Mouse (Mus musculus): ENCODE data around the gene Irf2.

DNA sequence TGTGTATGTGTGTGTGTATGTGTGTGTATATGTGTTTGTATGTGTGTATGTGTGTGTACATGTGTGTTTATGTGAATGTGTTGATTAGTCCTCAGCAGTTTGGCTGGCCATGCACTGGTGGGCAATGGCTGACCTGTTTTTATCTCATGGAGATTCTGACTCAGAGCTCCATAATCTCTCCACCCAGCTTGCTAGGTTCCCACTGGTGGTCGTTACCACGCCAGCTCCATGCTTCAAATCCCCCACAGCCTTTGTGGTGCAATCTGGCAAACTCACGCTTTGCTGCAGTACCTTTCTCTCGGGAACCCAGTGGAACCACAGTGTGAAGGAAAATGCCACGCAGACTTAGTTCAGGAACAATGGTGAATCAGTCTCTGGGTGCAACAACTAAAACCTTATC, 54.8 kb downstream of the Irf2 start:
- TF ChIP-seq HCFC1 (IDR thresholded peaks at IDR 0.05; ENCODE audit: borderline replicate concordance, insufficient read depth, low read length), result no peak
- no peak for TF ChIP-seq MAFK (IDR thresholded peaks at IDR 0.05; ENCODE audit: insufficient read depth, low read depth, low read length)
- TF ChIP-seq CHD2 (IDR thresholded peaks at IDR 0.05; ENCODE audit: low read depth, low read length), result no peak
